Comparison of ENCODE assay signal across 1 mouse cellular context in genomic region chr6:124913214-124913613, GRCm38 (mm10).
TF ChIP-seq lines count a peak whose summit lies in the region.

No protein-coding gene starts in this region.

TF ChIP-seq in MEL, 35 proteins besides CTCF, POLR2A, EP300 and RAD21:
- TF ChIP-seq MYB (IDR thresholded peaks at IDR 0.05; ENCODE audit: low read depth, low read length) = no peak
- TF ChIP-seq GABPA (IDR thresholded peaks at IDR 0.05; ENCODE audit: low read depth, low read length) = no peak
- TF ChIP-seq MEF2A (IDR thresholded peaks at IDR 0.05; ENCODE audit: extremely low read depth, insufficient replicate concordance, low read depth, low read length, poor library complexity, severe bottlenecking) = no peak
- no peak for TF ChIP-seq ZKSCAN1 (IDR thresholded peaks at IDR 0.05; ENCODE audit: low read depth, low read length)
- no peak for TF ChIP-seq POLR2AphosphoS5 (IDR thresholded peaks at IDR 0.05; ENCODE audit: borderline replicate concordance, low read depth, low read length)
- no peak for TF ChIP-seq BHLHE40 (IDR thresholded peaks at IDR 0.05; ENCODE audit: borderline replicate concordance, low read depth, low read length)
- peak; percentile 42 for TF ChIP-seq ETS1 (IDR thresholded peaks at IDR 0.05; ENCODE audit: low read depth, low read length)
- TF ChIP-seq GATA1 (IDR thresholded peaks at IDR 0.05; ENCODE audit: low read depth, low read length) = 0 out of 2 replicates have a peak, but pooled peaks have one; percentile 18
- no peak for TF ChIP-seq SMC3 (IDR thresholded peaks at IDR 0.05; ENCODE audit: low read depth, low read length)
- no peak for TF ChIP-seq ZC3H11A (IDR thresholded peaks at IDR 0.05; ENCODE audit: low read depth, low read length)
- peak; percentile 23; the same call in 1 of the 2 replicates for TF ChIP-seq HCFC1 (IDR thresholded peaks at IDR 0.05; ENCODE audit: low read depth, low read length)
- peak; percentile 74 for TF ChIP-seq ELF1 (IDR thresholded peaks at IDR 0.05; ENCODE audit: low read depth, low read length)
- TF ChIP-seq CHD1 (IDR thresholded peaks at IDR 0.05; ENCODE audit: low read depth, low read length) = no peak
- TF ChIP-seq USF2 (IDR thresholded peaks at IDR 0.05; ENCODE audit: borderline replicate concordance in 1 of 2, insufficient read depth in 1 of 2, low read depth in 1 of 2, low read length in 2 of 2) = no peak
- peak; percentile 22; the same call in 1 of the 2 replicates for TF ChIP-seq ZMIZ1 (IDR thresholded peaks at IDR 0.05; ENCODE audit: low read depth, low read length)
- TF ChIP-seq MAFK (IDR thresholded peaks at IDR 0.05; ENCODE audit: borderline replicate concordance, low read depth, low read length) = no peak
- no peak for TF ChIP-seq MAX (IDR thresholded peaks at IDR 0.05; ENCODE audit: low read length)
- TF ChIP-seq TCF12 (IDR thresholded peaks at IDR 0.05; ENCODE audit: low read depth, low read length) = no peak
- TF ChIP-seq SIN3A (IDR thresholded peaks at IDR 0.05; ENCODE audit: low read length) = no peak
- TF ChIP-seq UBTF (IDR thresholded peaks at IDR 0.05; ENCODE audit: borderline replicate concordance, insufficient read depth, low read depth, low read length) = no peak
- no peak for TF ChIP-seq RCOR1 (IDR thresholded peaks at IDR 0.05; ENCODE audit: low read depth, low read length)
- TF ChIP-seq E2F4 (IDR thresholded peaks at IDR 0.05; ENCODE audit: borderline replicate concordance, low read depth, low read length) = no peak
- TF ChIP-seq NRF1 (IDR thresholded peaks at IDR 0.05; ENCODE audit: insufficient read depth, low read depth, low read length, poor library complexity, severe bottlenecking) = no peak
- no peak for TF ChIP-seq POLR2AphosphoS2 (IDR thresholded peaks at IDR 0.05; ENCODE audit: low read length)
- no peak for TF ChIP-seq ZNF384 (IDR thresholded peaks at IDR 0.05; ENCODE audit: low read depth, low read length)
- TF ChIP-seq TBP (IDR thresholded peaks at IDR 0.05; ENCODE audit: low read depth, low read length) = peak; percentile 66
- TF ChIP-seq JUND (IDR thresholded peaks at IDR 0.05; ENCODE audit: low read depth, low read length) = no peak
- TF ChIP-seq MYC (IDR thresholded peaks at IDR 0.05; ENCODE audit: low read depth, low read length) = no peak
- no peak for TF ChIP-seq USF1 (IDR thresholded peaks at IDR 0.05; ENCODE audit: low read depth, low read length)
- TF ChIP-seq MAZ (IDR thresholded peaks at IDR 0.05; ENCODE audit: low read depth, low read length) = peak; percentile 29; the same call in 1 of the 2 replicates
- no peak for TF ChIP-seq NELFE (IDR thresholded peaks at IDR 0.05; ENCODE audit: low read depth, low read length)
- TF ChIP-seq MXI1 (IDR thresholded peaks at IDR 0.05; ENCODE audit: low read depth, low read length) = 0 out of 2 replicates have a peak, but pooled peaks have one; percentile 26
- TF ChIP-seq CHD2 (IDR thresholded peaks at IDR 0.05; ENCODE audit: low read length) = no peak
- TF ChIP-seq KAT2A (conservative IDR thresholded peaks at IDR 0.05; ENCODE audit: low read depth, low read length) = no peak
- TF ChIP-seq TAL1 (IDR thresholded peaks at IDR 0.05; ENCODE audit: low read length) = no peak
TF ChIP-seq in MEL: peak in this region for 8.
